Mouse (Mus musculus): ENCODE measurements around the gene Txndc11.
"Not testable (repeated sequence)": the region's sequence is repeated elsewhere in the genome, so short reads cannot be mapped to it uniquely, and the experiment has no call there.

Gene Txndc11

GRCm38 (mm10) chr16:11134348-11135344 lies at the start of gene Txndc11:
TSS of gene Txndc11 (minus strand) at chr16:11134650.
- peak; percentile 99 for DNase-seq (ENCODE audit: low spot score in 2 of 2)

DNA sequence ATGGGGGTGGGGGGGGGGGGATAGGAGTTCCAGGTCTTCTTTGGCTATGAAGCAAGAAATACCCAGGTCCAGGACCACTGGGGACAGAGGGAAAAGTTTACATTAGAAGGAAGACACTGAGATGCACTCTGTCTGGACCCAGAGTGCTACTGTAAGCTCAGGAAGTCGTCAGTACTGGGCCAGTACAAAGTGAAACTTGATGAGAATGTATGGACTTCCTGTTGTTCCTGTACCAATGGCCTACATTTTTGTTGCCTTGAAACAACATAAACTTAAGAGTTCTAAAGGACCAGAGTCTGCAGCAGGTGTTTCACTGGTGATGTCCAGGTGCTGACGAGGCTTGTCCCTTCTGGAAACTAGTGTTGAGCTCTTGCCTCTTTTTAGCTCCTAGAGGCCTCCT lies 43.0 kb upstream of the Txndc11 start:
- DNase-seq (ENCODE audit: low spot score in 2 of 2), result no peak

DNA sequence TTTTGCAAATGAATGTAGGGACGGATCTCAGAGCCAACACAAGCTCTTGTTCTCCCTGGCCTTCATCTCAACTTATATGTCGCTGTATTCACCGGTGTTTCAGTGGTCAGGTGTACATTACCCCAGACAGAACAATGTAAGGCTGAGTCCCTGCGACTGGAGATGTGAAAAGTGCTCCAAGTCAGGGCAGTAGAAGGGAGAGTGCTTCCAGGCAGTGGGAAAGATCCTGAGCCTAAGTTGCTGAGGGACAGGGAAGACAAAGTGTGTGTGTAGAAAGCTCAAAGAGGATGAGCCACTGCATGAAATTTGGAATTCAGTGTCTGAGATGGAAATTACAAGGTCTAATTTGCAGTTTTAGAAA lies 42.4 kb upstream of the Txndc11 start:
- no peak for DNase-seq (ENCODE audit: low spot score in 2 of 2)

DNA sequence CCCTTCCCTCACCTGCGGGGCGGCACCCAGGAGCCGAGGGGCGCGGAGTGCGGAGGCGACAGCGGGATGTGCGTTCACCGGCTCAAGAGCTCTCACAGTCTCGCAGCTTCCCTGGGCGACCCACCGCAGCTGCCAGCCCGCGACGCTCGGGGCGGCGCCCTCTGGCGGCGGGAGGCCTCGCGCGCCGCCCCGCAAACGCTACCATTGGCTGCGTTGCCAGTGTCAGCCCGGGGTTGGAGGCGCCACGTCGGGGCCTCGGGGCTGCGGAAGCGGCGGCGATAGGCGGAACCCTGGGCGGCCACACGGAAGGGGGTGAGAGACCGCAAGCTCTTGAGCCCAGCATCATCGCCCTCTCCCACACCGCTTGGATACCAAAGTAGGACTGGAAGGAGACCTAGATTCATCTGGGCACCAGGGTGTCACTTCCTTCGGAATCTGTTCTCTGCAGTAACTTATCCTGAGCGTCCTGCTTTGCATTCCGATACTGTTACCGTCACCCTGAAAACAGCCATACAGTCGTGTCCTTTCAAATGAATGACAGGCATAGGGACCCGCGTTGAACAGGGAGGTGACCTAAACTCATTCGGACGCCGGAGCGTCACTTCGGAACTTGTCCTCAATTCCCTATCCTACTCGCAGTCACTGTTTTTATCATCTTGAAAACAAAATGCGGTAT lies 41.9 kb upstream of the Txndc11 start, which contains the start of gene Zc3h7a:
TSS of gene Zc3h7a (minus strand) at position 186 of the 676 bp plus-strand sequence.
- peak; percentile 78 to 88 for DNase-seq (ENCODE audit: low spot score in 2 of 2)

GRCm38 (mm10) chr16:11175489-11176207 lies 41.2 kb upstream of the Txndc11 start:
- DNase-seq (ENCODE audit: low spot score in 2 of 2), result peak in 1 of 2 experiments; percentile 35

DNA sequence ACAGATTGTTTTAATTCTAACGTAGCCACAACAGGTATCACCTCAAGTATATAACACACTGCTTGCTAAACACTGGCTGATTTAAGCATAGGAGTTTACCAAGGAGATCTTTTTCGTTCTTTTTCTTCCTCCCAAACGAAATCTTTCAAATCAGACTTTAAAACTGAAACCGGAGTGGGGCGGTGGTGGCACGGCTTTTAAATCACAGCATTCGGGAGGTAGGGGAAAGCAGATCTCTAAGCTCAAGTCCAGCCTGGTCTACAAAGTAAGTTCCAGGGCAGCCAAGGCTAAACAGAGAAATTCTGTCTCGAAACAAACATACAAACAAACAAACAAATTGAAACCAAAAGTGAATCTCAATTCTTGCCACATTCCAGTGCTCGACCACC lies 40.6 kb upstream of the Txndc11 start:
- DNase-seq (ENCODE audit: low spot score in 2 of 2), result no peak

GRCm38 (mm10) chr16:11174671-11175081 lies 40.2 kb upstream of the Txndc11 start:
- peak; percentile 9 to 36 for DNase-seq (ENCODE audit: low spot score in 2 of 2)

DNA sequence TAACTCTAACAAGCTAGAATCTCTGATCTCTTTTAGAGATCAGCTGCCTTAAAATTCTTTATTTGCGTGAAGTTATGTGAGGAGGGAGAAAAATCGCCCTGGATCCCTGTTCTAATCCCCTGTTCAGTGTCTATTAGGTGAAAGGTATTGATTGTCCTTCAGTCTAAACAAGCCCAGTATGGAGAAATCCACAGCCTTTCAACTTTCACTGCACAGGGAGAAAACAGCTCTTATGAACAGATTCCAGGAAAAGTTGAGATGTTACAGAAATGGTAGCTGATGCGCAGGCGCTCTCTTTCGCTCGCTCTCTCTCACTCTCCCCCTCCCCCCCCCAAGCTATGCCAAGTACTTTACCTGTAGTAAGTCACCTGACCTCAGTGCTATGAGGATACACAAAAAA lies 37.2 kb upstream of the Txndc11 start:
- no peak for DNase-seq (ENCODE audit: low spot score in 2 of 2)

DNA sequence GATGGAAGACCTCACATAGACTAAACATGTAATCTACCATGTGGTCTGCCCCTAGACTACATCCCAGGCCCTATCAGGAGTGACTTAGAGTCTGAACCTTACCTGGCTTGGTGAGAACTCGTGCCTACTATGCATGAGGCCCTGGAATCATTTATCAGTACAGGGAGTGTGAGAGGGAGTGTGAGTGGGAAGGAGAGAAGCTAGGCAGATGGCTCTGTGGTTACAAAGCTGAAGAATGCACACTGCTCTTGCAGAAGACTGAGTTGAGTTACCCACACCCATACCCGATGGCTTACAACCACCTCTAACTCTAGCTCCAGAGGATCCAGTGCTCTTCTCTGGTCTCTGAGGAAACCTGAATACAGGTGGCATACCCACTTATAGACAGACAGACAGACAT lies 32.0 kb upstream of the Txndc11 start:
- peak; percentile 23 to 30 for DNase-seq (ENCODE audit: low spot score in 2 of 2)

- no peak for DNase-seq (ENCODE audit: low spot score in 2 of 2)
Observed at GRCm38 (mm10) chr16:11164695-11165255, 30.3 kb upstream of the Txndc11 start.

DNA sequence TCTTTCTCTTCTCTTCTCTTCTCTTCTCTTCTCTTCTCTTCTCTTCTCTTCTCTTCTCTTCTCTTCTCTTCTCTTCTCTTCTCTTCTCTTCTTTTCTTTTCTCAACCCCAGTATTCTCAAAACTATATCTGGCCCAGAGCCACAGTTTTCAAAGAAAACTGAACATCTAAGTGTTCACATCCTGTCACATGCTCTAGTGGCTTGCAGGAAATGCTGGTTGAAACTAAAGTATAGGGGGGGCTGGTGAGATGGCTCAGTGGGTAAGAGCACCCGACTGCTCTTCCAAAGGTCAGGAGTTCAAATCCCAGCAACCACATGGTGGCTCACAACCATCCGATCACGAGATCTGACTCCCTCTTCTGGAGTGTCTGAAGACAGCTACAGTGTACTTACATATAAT lies 23.3 kb upstream of the Txndc11 start:
- DNase-seq (ENCODE audit: low spot score in 2 of 2), result not testable (repeated sequence)

- no peak for DNase-seq (ENCODE audit: low spot score in 2 of 2)
Observed at GRCm38 (mm10) chr16:11154500-11154899, 20.1 kb upstream of the Txndc11 start.

GRCm38 (mm10) chr16:11143706-11144483 lies 9.4 kb upstream of the Txndc11 start:
- DNase-seq (ENCODE audit: low spot score in 2 of 2), result peak; percentile 100

GRCm38 (mm10) chr16:11133476-11134347 lies 738 bp downstream of the Txndc11 start:
- DNase-seq (ENCODE audit: low spot score in 2 of 2), result peak in 1 of 2 experiments; percentile 30

- DNase-seq (ENCODE audit: low spot score in 2 of 2), result no peak
Observed at GRCm38 (mm10) chr16:11132839-11133238, 1.6 kb downstream of the Txndc11 start.

DNA sequence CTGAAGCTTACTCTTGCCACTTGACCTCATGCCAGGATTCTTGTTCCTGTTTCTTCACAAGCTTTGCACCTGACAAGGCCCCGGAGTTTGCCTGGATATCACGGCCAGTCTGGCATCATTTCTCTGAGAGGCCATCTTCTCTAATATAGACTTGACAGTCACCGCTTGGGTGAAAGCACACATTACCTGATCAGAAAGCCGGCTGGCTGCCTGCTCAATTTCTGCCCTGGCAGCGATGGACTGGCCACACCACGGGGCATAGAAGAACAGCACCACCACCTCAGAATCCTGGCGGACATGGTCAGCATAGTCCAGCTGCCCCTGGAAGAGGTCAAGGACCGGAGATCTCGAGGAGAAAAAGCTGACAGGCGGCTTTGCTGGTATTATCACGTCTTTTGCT lies 6.1 kb downstream of the Txndc11 start:
- DNase-seq (ENCODE audit: low spot score in 2 of 2), result no peak

GRCm38 (mm10) chr16:11125371-11125770 lies 9.1 kb downstream of the Txndc11 start:
- DNase-seq (ENCODE audit: low spot score in 2 of 2), result no peak

DNA sequence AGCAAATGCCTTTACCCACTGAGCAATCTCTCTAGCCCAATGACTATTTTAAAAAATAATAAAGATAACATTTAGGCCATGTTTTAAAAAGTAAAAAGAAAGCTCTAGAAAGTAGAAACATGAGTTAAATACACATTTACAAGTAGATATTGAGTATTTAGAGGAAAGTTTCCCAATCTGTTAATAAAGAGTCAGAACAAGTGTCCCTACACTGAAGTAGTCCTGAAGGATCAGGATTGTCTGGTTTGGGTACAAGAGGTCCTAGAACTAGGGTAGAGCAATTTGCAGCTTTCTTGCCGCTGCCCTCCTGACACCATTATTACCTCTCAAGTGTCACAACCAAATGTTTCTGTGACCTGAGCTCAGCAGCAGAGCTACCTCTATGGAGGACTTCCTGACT lies 10.3 kb downstream of the Txndc11 start:
- DNase-seq (ENCODE audit: low spot score in 2 of 2), result no peak

GRCm38 (mm10) chr16:11122625-11123024 lies 11.8 kb downstream of the Txndc11 start:
- DNase-seq (ENCODE audit: low spot score in 2 of 2), result no peak

- no peak for DNase-seq (ENCODE audit: low spot score in 2 of 2)
Observed at GRCm38 (mm10) chr16:11109198-11109740, 25.2 kb downstream of the Txndc11 start.

Measured in right cerebral cortex, postnatal 36 days (tissue).